Mouse (Mus musculus): Measurements from ENCODE around the gene Atp5c1. TPM values are rescaled to one million over a fixed set of nuclear protein-coding genes. Genes with fewer than 3 reads are reported as not detected.

The Atp5c1 gene
- total RNA-seq, 1 experiment from 2014 or later = 384 TPM

Other genes starting within 250 kb of the Atp5c1 start
- not detected in 2 replicates for gene 4930412O13Rik, start 199.3 kb downstream of the Atp5c1 start, total RNA-seq (2017)
- not detected in 2 replicates for gene 9230102O04Rik, start 191.0 kb downstream of the Atp5c1 start, total RNA-seq (2017)
- gene Gata3, start 190.5 kb downstream of the Atp5c1 start, total RNA-seq (2017) = 3.1 and 5.6 TPM in 2 replicates
- gene Taf3, start 31.9 kb downstream of the Atp5c1 start, total RNA-seq (2017) = 9.1 and 12.7 TPM in 2 replicates
- 38.1 and 38.8 TPM in 2 replicates for gene Kin, start 83 bp upstream of the Atp5c1 start, total RNA-seq (2017)
- not detected in 2 replicates for gene Itih2, start 50.9 kb upstream of the Atp5c1 start, total RNA-seq (2017)
- gene Itih5, start 73.1 kb upstream of the Atp5c1 start, total RNA-seq (2017) = 42.0 and 58.3 TPM in 2 replicates